Mouse (Mus musculus) right cerebral cortex, postnatal 4 days (tissue): ENCODE results near the gene Tdgf1.
A peak's percentile ranks its signal among the peaks of the same experiment; 100 is the strongest.

Experiments used
- DNase-seq: peaks from one replicate; pipeline ENCODE4 v3.0.0-alpha.2; 2022

Tdgf1 gene

GRCm38 (mm10) chr9:110953550-110954461 lies 7.8 kb upstream of the Tdgf1 start:
- peak; percentile 86 for DNase-seq

- DNase-seq: no peak
Measured at GRCm38 (mm10) chr9:110952931-110953549, 7.1 kb upstream of the Tdgf1 start.

- DNase-seq: no peak
Measured at GRCm38 (mm10) chr9:110952398-110952797, 6.4 kb upstream of the Tdgf1 start.

GRCm38 (mm10) chr9:110951866-110952265 lies 5.9 kb upstream of the Tdgf1 start:
- DNase-seq: no peak

- DNase-seq: no peak
Measured at GRCm38 (mm10) chr9:110951397-110951796, 5.4 kb upstream of the Tdgf1 start, which contains the start of gene Lrrc2. Gene Lrrc2 (plus strand): TSS chr9:110951545.

GRCm38 (mm10) chr9:110950109-110950508 lies 4.2 kb upstream of the Tdgf1 start:
- DNase-seq: no peak

- DNase-seq: no peak
Measured at GRCm38 (mm10) chr9:110948813-110949310, 2.9 kb upstream of the Tdgf1 start.

GRCm38 (mm10) chr9:110947900-110948299 lies 1.9 kb upstream of the Tdgf1 start:
- DNase-seq: no peak

- DNase-seq: no peak
Measured at GRCm38 (mm10) chr9:110947261-110947661, 1.3 kb upstream of the Tdgf1 start.

- DNase-seq: no peak
Measured at GRCm38 (mm10) chr9:110946548-110947044, 638 bp upstream of the Tdgf1 start.

GRCm38 (mm10) chr9:110945343-110945742 lies 615 bp downstream of the Tdgf1 start:
- DNase-seq: no peak

GRCm38 (mm10) chr9:110944265-110944664 lies 1.7 kb downstream of the Tdgf1 start:
- peak; percentile 30 for DNase-seq

- DNase-seq: no peak
Measured at GRCm38 (mm10) chr9:110937506-110938490, 8.2 kb downstream of the Tdgf1 start.

GRCm38 (mm10) chr9:110935941-110936340 lies 10.0 kb downstream of the Tdgf1 start:
- no peak for DNase-seq

GRCm38 (mm10) chr9:110933850-110934437 lies 12.0 kb downstream of the Tdgf1 start:
- peak; percentile 33 for DNase-seq

- no peak for DNase-seq
Measured at GRCm38 (mm10) chr9:110931573-110931972, 14.4 kb downstream of the Tdgf1 start.

GRCm38 (mm10) chr9:110922759-110923158 lies 23.2 kb downstream of the Tdgf1 start:
- DNase-seq: peak; percentile 84

- no peak for DNase-seq
Measured at GRCm38 (mm10) chr9:110920665-110921419, 25.1 kb downstream of the Tdgf1 start.

- no peak for DNase-seq
Measured at GRCm38 (mm10) chr9:110916786-110917185, 29.2 kb downstream of the Tdgf1 start, which contains the start of gene Fam240a. Gene Fam240a (minus strand): TSS chr9:110916861.

- no peak for DNase-seq
Measured at GRCm38 (mm10) chr9:110915466-110915865, 30.5 kb downstream of the Tdgf1 start.

- no peak for DNase-seq
Measured at GRCm38 (mm10) chr9:110914631-110915236, 31.2 kb downstream of the Tdgf1 start.
